Mouse (Mus musculus) testis, adult 2 months (tissue): ENCODE data around the gene AC170998.1.

Source experiments
- CTCF ChIP-seq: fragments of 200-500 bp; IDR thresholded peaks from 2 replicates; pipeline ENCODE4 v1.5.1; 2012; ENCODE audit warnings: low read depth, mild to moderate bottlenecking, inconsistent platforms, low read length, moderate library complexity; ENCODE audit not compliant: control insufficient read depth, insufficient read depth, insufficient replicate concordance
- POLR2A ChIP-seq: fragments of 200-500 bp; IDR thresholded peaks from 2 replicates; pipeline ENCODE4 v1.6.1; 2012; ENCODE audit warnings: low read depth, mild to moderate bottlenecking, inconsistent platforms, low read length, moderate library complexity; ENCODE audit not compliant: control insufficient read depth

DNA sequence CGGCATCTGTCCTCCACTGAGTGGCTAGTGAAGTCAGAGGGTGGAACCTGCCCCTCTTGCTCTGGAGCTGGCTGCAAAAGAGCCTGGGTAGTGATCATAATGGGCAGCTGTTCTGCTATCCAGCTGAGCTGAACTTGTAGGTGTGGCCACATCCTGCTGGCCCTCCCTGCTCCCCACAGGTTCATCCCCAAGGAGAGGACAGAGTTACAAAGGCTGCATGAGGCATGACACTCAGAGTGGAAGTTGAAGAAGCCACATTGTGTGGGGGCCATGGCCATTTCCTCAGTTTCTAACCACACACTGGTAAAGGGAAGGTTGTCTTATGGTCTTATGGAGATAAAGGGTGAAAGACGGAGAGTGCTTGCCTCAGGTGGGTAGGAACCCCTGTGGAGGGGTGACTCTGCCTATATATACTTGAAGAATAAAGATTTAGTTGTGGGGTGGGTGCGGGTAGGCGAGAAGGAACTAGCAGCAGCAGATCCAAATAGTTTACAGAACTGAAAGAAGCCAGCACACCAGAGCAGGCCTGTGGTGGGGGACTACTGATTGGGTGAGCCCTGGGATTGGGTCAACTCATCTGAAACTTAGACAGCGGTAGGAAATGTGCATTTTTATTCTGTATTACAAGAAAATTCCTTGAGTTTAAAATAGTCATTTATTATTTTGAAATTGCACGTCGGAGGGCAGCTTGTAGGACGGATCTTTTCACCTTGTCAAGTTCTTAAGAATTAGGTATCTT is 16.2 kb upstream of the AC170998.1 start:
- TF ChIP-seq CTCF (no peak), POLR2A (no peak)
